Mouse (Mus musculus): Measurements from ENCODE around the gene Lmbr1l. TPM values are rescaled to one million over a fixed set of nuclear protein-coding genes. Genes with fewer than 3 reads are reported as not detected.
A peak's percentile ranks its signal among the peaks of the same experiment; 100 is the strongest.

Gene Lmbr1l
- polyA plus RNA-seq, 1 experiment: 478 TPM

DNA sequence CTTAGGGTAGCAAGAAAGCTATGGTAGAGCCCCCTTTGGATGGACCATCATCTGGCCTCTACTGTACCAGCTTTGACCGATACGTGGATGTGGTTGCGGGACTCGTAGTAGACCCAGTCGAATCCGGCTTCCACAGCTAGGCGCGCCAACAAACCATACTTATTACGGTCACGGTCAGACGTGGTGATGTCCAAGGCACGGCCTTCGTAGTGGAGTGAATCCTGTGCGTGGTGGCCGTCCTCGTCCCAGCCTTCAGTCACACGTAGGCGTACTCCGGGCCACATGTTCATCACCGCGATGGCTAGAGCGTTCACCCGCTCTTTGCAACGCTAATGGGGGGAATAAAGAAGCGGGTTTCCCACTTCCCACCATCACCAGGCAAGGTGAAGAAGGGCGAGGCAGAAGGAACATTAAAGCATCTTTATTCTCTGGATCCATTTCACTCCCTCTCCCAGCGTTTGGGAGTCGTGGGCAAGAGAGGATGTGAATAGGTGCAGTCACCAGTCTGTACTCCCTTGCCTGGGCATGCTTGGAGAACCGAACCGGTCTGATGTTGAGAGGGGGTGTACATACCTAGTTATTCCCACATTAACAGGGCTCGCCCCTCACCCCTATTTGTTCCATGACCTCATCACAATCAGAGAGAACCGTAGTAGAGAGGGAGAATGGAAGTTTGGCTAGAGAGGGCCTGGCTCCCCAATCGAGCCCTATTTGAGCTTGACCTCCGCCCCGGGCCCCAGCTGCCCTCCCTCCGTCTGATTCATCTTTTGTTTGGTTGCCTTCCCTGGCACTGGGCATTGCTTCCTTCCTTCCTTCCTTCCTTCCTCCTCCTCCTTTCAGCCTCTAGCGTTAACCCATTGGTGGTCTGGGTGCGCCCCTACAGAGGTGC, 23.0 kb downstream of the Lmbr1l start:
- H3K4me1 ChIP-seq (ENCODE audit: control insufficient read depth, insufficient read depth, low read length): peaks cover 34% of the 10 kb centered on the region
- H3K4me3 ChIP-seq (ENCODE audit: control insufficient read depth, low read depth, low read length): peak overlapping the region; percentile 25
- H3K27me3 ChIP-seq (ENCODE audit: control insufficient read depth, insufficient read depth, low read length): no peaks in the 10 kb centered on the region; the same call in none of the 2 replicates
- TF ChIP-seq POLR2A (IDR thresholded peaks at IDR 0.05; ENCODE audit: control insufficient read depth, low read depth, low read length) (no peak), CTCF (IDR thresholded peaks at IDR 0.05; ENCODE audit: control insufficient read depth, insufficient read depth, insufficient replicate concordance, low read depth, low read length) (peak; percentile 7; the same call in 1 of the 2 replicates)
- no peaks in the 10 kb centered on the region for H3K36me3 ChIP-seq (ENCODE audit: control insufficient read depth, insufficient read depth, low read length)
- peak overlapping the region; percentile 47 for H3K27ac ChIP-seq (ENCODE audit: control insufficient read depth, insufficient read depth, low read depth, low read length)

GRCm38 (mm10) chr15:98893940-98894745, 23.9 kb downstream of the Lmbr1l start, which contains the start of gene Rhebl1:
Gene Rhebl1, minus strand, starts transcription at chr15:98894540.
- Histone ChIP-seq H3K27ac (ENCODE audit: control insufficient read depth, insufficient read depth, low read depth, low read length) (peak within 1 kb of the TSS; percentile 47), H3K4me3 (ENCODE audit: control insufficient read depth, low read depth, low read length) (peak within 1 kb of the TSS; percentile 47), H3K36me3 (ENCODE audit: control insufficient read depth, insufficient read depth, low read length) (no peaks in the 10 kb centered on the region), H3K27me3 (ENCODE audit: control insufficient read depth, insufficient read depth, low read length) (no peaks in the 10 kb centered on the region; the same call in none of the 2 replicates), H3K4me1 (ENCODE audit: control insufficient read depth, insufficient read depth, low read length) (peaks cover 34% of the 10 kb centered on the region)
- TF ChIP-seq CTCF (IDR thresholded peaks at IDR 0.05; ENCODE audit: control insufficient read depth, insufficient read depth, insufficient replicate concordance, low read depth, low read length) (no peak), POLR2A (IDR thresholded peaks at IDR 0.05; ENCODE audit: control insufficient read depth, low read depth, low read length) (peak; percentile 46)

DNA sequence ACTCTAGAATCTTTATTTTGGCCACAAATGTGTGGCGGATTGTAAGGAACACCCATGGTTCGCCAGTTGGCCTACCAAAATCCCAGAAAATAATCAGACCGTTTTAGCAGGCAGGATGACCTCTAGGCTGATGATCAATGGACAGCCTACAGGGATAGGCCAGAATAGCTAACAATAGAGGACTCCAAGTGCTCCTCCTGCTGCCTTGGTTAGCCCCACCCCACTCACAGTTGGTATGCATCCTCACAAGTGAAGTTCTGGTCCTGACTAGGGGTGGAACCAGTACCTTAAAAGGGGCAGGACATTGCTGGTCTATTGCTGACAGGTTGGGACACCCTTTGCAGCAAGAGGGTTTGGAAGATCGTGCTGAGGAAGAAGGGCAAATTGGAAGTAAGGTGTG, 25.0 kb downstream of the Lmbr1l start:
- H3K27me3 ChIP-seq (ENCODE audit: control insufficient read depth, insufficient read depth, low read length): no peaks in the 10 kb centered on the region; the same call in none of the 2 replicates
- peaks cover 34% of the 10 kb centered on the region for H3K4me1 ChIP-seq (ENCODE audit: control insufficient read depth, insufficient read depth, low read length)
- TF ChIP-seq CTCF (IDR thresholded peaks at IDR 0.05; ENCODE audit: control insufficient read depth, insufficient read depth, insufficient replicate concordance, low read depth, low read length) (no peak), POLR2A (IDR thresholded peaks at IDR 0.05; ENCODE audit: control insufficient read depth, low read depth, low read length) (no peak)
- H3K27ac ChIP-seq (ENCODE audit: control insufficient read depth, insufficient read depth, low read depth, low read length): 0 out of 2 replicates have a peak overlapping the region, but pooled peaks have one; percentile 5
- peak overlapping the region; percentile 47 for H3K4me3 ChIP-seq (ENCODE audit: control insufficient read depth, low read depth, low read length)
- no peaks in the 10 kb centered on the region for H3K36me3 ChIP-seq (ENCODE audit: control insufficient read depth, insufficient read depth, low read length)

- TF ChIP-seq CTCF (IDR thresholded peaks at IDR 0.05; ENCODE audit: control insufficient read depth, insufficient read depth, insufficient replicate concordance, low read depth, low read length) (peak; percentile 44; the same call in 1 of the 2 replicates), POLR2A (IDR thresholded peaks at IDR 0.05; ENCODE audit: control insufficient read depth, low read depth, low read length) (no peak)
- Histone ChIP-seq H3K4me1 (ENCODE audit: control insufficient read depth, insufficient read depth, low read length) (peaks cover 34% of the 10 kb centered on the region), H3K27me3 (ENCODE audit: control insufficient read depth, insufficient read depth, low read length) (no peaks in the 10 kb centered on the region; the same call in 1 of the 2 replicates), H3K4me3 (ENCODE audit: control insufficient read depth, low read depth, low read length) (no peak overlapping the region), H3K36me3 (ENCODE audit: control insufficient read depth, insufficient read depth, low read length) (no peaks in the 10 kb centered on the region), H3K27ac (ENCODE audit: control insufficient read depth, insufficient read depth, low read depth, low read length) (peak overlapping the region; percentile 45)
These were observed 26.0 kb downstream of the Lmbr1l start for GRCm38 (mm10) chr15:98891907-98892606.

DNA sequence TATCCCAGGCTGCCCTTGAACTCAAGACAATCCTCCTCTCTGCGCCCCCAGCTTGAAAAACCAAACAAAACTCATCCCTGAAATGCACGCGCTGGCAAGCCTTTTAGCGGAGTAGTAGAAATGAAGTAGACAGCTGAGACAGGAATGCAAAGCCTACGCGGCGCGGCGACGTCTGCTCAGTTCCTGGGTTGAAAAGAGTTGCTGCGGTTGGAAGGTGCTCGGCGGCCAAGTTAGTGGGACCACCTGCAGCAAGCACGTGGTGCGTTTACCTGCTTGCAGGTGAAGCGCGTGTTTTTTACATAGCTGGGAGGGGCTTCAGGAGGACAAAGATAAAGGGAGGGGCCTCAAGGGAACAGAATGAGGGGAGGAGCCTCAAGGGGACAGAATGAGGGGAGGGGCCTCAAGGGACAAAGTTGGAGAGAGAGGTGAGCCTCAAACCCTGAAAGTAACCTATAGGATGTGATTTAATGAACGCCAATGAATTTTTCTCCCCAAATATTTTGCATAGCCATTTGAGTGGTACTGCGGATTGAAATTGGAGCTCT, 26.8 kb downstream of the Lmbr1l start:
- TF ChIP-seq CTCF (IDR thresholded peaks at IDR 0.05; ENCODE audit: control insufficient read depth, insufficient read depth, insufficient replicate concordance, low read depth, low read length) (no peak), POLR2A (IDR thresholded peaks at IDR 0.05; ENCODE audit: control insufficient read depth, low read depth, low read length) (no peak)
- H3K4me1 ChIP-seq (ENCODE audit: control insufficient read depth, insufficient read depth, low read length): peaks cover 34% of the 10 kb centered on the region
- peak overlapping the region; percentile 2 for H3K4me3 ChIP-seq (ENCODE audit: control insufficient read depth, low read depth, low read length)
- no peaks in the 10 kb centered on the region for H3K36me3 ChIP-seq (ENCODE audit: control insufficient read depth, insufficient read depth, low read length)
- no peak overlapping the region for H3K27ac ChIP-seq (ENCODE audit: control insufficient read depth, insufficient read depth, low read depth, low read length)
- H3K27me3 ChIP-seq (ENCODE audit: control insufficient read depth, insufficient read depth, low read length): no peaks in the 10 kb centered on the region

GRCm38 (mm10) chr15:98887526-98887925, 30.5 kb downstream of the Lmbr1l start:
- TF ChIP-seq POLR2A (IDR thresholded peaks at IDR 0.05; ENCODE audit: control insufficient read depth, low read depth, low read length) (no peak), CTCF (IDR thresholded peaks at IDR 0.05; ENCODE audit: control insufficient read depth, insufficient read depth, insufficient replicate concordance, low read depth, low read length) (no peak)
- H3K36me3 ChIP-seq (ENCODE audit: control insufficient read depth, insufficient read depth, low read length): no peaks in the 10 kb centered on the region

More at GRCm38 (mm10) chr15:98887526-98887925, 30.5 kb downstream of the Lmbr1l start:
- H3K4me3 ChIP-seq (ENCODE audit: control insufficient read depth, low read depth, low read length): no peak overlapping the region
- H3K27ac ChIP-seq (ENCODE audit: control insufficient read depth, insufficient read depth, low read depth, low read length): no peak overlapping the region
- no peaks in the 10 kb centered on the region for H3K27me3 ChIP-seq (ENCODE audit: control insufficient read depth, insufficient read depth, low read length)
- peaks cover 8% of the 10 kb centered on the region for H3K4me1 ChIP-seq (ENCODE audit: control insufficient read depth, insufficient read depth, low read length)

All from testis, adult 2 months (tissue).